Comparison of ENCODE assay signal across 16 mouse cellular contexts in genomic region chr5:141902544-141903250, GRCm38 (mm10).
DNase-seq lines count a peak whose midpoint lies in the region; ATAC-seq and TF ChIP-seq lines count a peak whose summit lies in the region.
"Had no signal": no experiment of that assay in that cellular context is flagged by ENCODE, and none has a peak within 500 bp of the region (broad histone marks: within the 10 kb centered on the region; RNA-seq: fewer than 3 reads in every experiment).

No protein-coding gene starts in this region.

- no peaks in the 10 kb centered on the region for H3K9me3 ChIP-seq in heart, embryonic 15.5 days (replicated peaks)
- no peaks in the 10 kb centered on the region for H3K9me3 ChIP-seq in kidney, postnatal 0 days (replicated peaks; ENCODE audit: low read length)
- H3K9me3 ChIP-seq: embryonic facial prominence, embryonic 12.5 days; hindbrain, embryonic 13.5 days; liver, embryonic 13.5 days; midbrain, embryonic 13.5 days; neural tube, embryonic 15.5 days had no signal

- 0 out of 2 replicates have a peak overlapping the region, but pooled peaks have one; percentile 15 for H3K4me2 ChIP-seq in heart, embryonic 15.5 days
- no peak overlapping the region for H3K4me2 ChIP-seq in kidney, postnatal 0 days (ENCODE audit: low read length)
- H3K4me2 ChIP-seq: embryonic facial prominence, embryonic 12.5 days; hindbrain, embryonic 13.5 days; liver, embryonic 13.5 days; midbrain, embryonic 13.5 days; neural tube, embryonic 15.5 days had no signal

- no peak overlapping the region for H3K9ac ChIP-seq in heart, embryonic 15.5 days
- H3K9ac ChIP-seq in kidney, postnatal 0 days (ENCODE audit: low read depth, low read length), result no peak overlapping the region
- H3K9ac ChIP-seq: embryonic facial prominence, embryonic 12.5 days; hindbrain, embryonic 13.5 days; liver, embryonic 13.5 days; midbrain, embryonic 13.5 days; neural tube, embryonic 15.5 days had no signal

- H3K36me3 ChIP-seq in heart, embryonic 15.5 days, result no peaks in the 10 kb centered on the region
- no peaks in the 10 kb centered on the region for H3K36me3 ChIP-seq in kidney, postnatal 0 days (ENCODE audit: insufficient read depth, low read length)
- H3K36me3 ChIP-seq: embryonic facial prominence, embryonic 12.5 days; hindbrain, embryonic 13.5 days; liver, embryonic 13.5 days; midbrain, embryonic 13.5 days; neural tube, embryonic 15.5 days had no signal

- H3K27ac ChIP-seq in heart, embryonic 15.5 days, result no peak overlapping the region
- no peak overlapping the region for H3K27ac ChIP-seq in kidney, postnatal 0 days
- H3K27ac ChIP-seq: embryonic facial prominence, embryonic 12.5 days; hindbrain, embryonic 13.5 days; left cerebral cortex, adult 2 months; liver, embryonic 13.5 days; midbrain, embryonic 13.5 days; neural tube, embryonic 15.5 days; stomach, postnatal 0 days had no signal

- peak; percentile 29 for DNase-seq in left cerebral cortex, postnatal 4 days
- no peak for DNase-seq in left cerebral cortex, adult 18-20 months (ENCODE audit: low spot score in 2 of 2)
- peak; percentile 86 for DNase-seq in adrenal gland, postnatal 14 days
- DNase-seq in kidney, postnatal 0 days (ENCODE audit: low spot score), result peak; percentile 33
- DNase-seq in cerebellum, postnatal 4 days (ENCODE audit: low spot score in 2 of 2), result no peak
- no peak for DNase-seq in cerebellum, adult 18-20 months
- DNase-seq: liver, embryonic 13.5 days; right cerebral cortex, postnatal 4 days had no signal

- no peak overlapping the region for H3K4me3 ChIP-seq in heart, embryonic 15.5 days
- no peak overlapping the region for H3K4me3 ChIP-seq in kidney, postnatal 0 days (replicated peaks; ENCODE audit: low read depth, low read length)
- H3K4me3 ChIP-seq: embryonic facial prominence, embryonic 12.5 days; hindbrain, embryonic 13.5 days; left cerebral cortex, adult 2 months; liver, embryonic 13.5 days; midbrain, embryonic 13.5 days; neural tube, embryonic 15.5 days had no signal

- H3K4me1 ChIP-seq in heart, embryonic 15.5 days (replicated peaks), result peaks cover 20% of the 10 kb centered on the region
- no peaks in the 10 kb centered on the region for H3K4me1 ChIP-seq in kidney, postnatal 0 days (replicated peaks; ENCODE audit: insufficient read depth, low read length)
- H3K4me1 ChIP-seq: embryonic facial prominence, embryonic 12.5 days; liver, embryonic 13.5 days had no signal

- TF ChIP-seq CTCF in kidney, postnatal 0 days (IDR thresholded peaks at IDR 0.05; ENCODE audit: low read depth), result no peak

- WGBS in heart, embryonic 15.5 days, result 42% methylated on average over 16 of the region's 16 CpGs
- 36% methylated on average over 16 of the region's 16 CpGs for WGBS in kidney, postnatal 0 days

- ATAC-seq in heart, embryonic 15.5 days (replicated peaks; ENCODE audit: insufficient number of reproducible peaks, insufficient read depth, low FRiP score, low read depth), result peak; percentile 43; the same call in 1 of the 2 replicates
- ATAC-seq in kidney, postnatal 0 days (replicated peaks; ENCODE audit: low FRiP score, low read depth), result no peak
- ATAC-seq in megakaryocyte progenitor cell, adult 5-6 weeks (replicated peaks; ENCODE audit: poor library complexity), result no peak
- ATAC-seq: midbrain, embryonic 13.5 days had no signal

- intact Hi-C loops in left cerebral cortex, postnatal 4 days (cut with DNase I), result no loop called here

- peaks cover 7% of the 10 kb centered on the region; the same call in 1 of the 2 replicates for H3K27me3 ChIP-seq in heart, embryonic 15.5 days
- no peaks in the 10 kb centered on the region for H3K27me3 ChIP-seq in kidney, postnatal 0 days (ENCODE audit: insufficient read depth, low read length)
- H3K27me3 ChIP-seq: embryonic facial prominence, embryonic 12.5 days; hindbrain, embryonic 13.5 days; liver, embryonic 13.5 days; midbrain, embryonic 13.5 days had no signal

Comparison
In these comparisons a context has a peak if more than half of its experiments do, and no peak if none do; other contexts are left out.
1. DNase-seq: peak in left cerebral cortex, postnatal 4 days (single experiment), adrenal gland, postnatal 14 days (single experiment) and kidney, postnatal 0 days (single experiment); none in left cerebral cortex, adult 18-20 months (0 of 2), cerebellum, postnatal 4 days (0 of 2) and cerebellum, adult 18-20 months (0 of 2).